Comparison of ENCODE assay signal across 11 mouse cellular contexts in the genomic region with DNA sequence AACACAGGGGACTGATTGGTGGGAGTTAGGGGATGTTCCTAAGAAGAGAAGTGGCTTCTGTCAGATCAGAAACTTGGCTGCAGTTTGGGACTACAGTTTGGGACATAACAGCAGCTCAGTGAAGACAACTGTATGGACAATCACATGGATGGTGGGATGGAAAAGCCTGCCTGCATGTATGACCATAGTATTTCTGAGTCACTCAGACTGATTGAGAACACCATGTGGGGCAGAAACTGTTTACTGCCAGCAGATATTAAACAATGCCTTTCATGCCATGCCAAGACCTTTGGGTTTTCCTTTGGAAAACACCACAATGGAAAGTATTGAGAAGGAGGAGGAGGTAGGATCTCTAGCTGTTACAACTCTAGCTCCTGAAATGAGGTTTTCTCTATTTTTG.
"Had no signal": no experiment of that assay in that cellular context is flagged by ENCODE, and none has a peak within 500 bp of the region (broad histone marks: within the 10 kb centered on the region; RNA-seq: fewer than 3 reads in every experiment).

No protein-coding gene starts in this region.

- H3K4me2 ChIP-seq: kidney, embryonic 15.5 days; limb, embryonic 12.5 days; midbrain, embryonic 12.5 days; stomach, embryonic 15.5 days had no signal

- ATAC-seq: midbrain, embryonic 16.5 days had no signal

- H3K9me3 ChIP-seq: kidney, embryonic 15.5 days; limb, embryonic 12.5 days; midbrain, embryonic 12.5 days; stomach, embryonic 15.5 days had no signal

- H3K27me3 ChIP-seq: kidney, embryonic 15.5 days; limb, embryonic 12.5 days; midbrain, embryonic 12.5 days; stomach, embryonic 15.5 days had no signal

- H3K4me1 ChIP-seq: kidney, embryonic 15.5 days; limb, embryonic 12.5 days; midbrain, embryonic 12.5 days; stomach, embryonic 15.5 days had no signal

- H3K27ac ChIP-seq: kidney, embryonic 15.5 days; limb, embryonic 12.5 days; liver, embryonic 14.5 days; midbrain, embryonic 12.5 days; stomach, embryonic 15.5 days had no signal

- H3K4me3 ChIP-seq: kidney, embryonic 15.5 days; limb, embryonic 12.5 days; midbrain, embryonic 12.5 days; stomach, embryonic 15.5 days had no signal

- H3K9ac ChIP-seq: kidney, embryonic 15.5 days; limb, embryonic 12.5 days; liver, embryonic 14.5 days; midbrain, embryonic 12.5 days; stomach, embryonic 15.5 days had no signal

- H3K36me3 ChIP-seq: kidney, embryonic 15.5 days; limb, embryonic 12.5 days; midbrain, embryonic 12.5 days; stomach, embryonic 15.5 days had no signal

- DNase-seq: kidney, postnatal 14 days; lung, adult 18-20 months; right cerebral cortex, postnatal 14 days; thymus, adult 2 months; thymus, postnatal 25 days had no signal
